Mouse (Mus musculus) c-Kit-positive CD71-positive TER-119-negative erythroid progenitor cells, embryonic 14.5 days (primary cell): ENCODE measurements around the gene Zfp36l3.
"Not testable (repeated sequence)": the region's sequence is repeated elsewhere in the genome, so short reads cannot be mapped to it uniquely, and the experiment has no call there.

Experiments used
- DNase-seq: peaks from one replicate; pipeline ENCODE4 v3.0.0-alpha.2; 2013; ENCODE audit warnings: low read depth

Gene Zfp36l3

DNA sequence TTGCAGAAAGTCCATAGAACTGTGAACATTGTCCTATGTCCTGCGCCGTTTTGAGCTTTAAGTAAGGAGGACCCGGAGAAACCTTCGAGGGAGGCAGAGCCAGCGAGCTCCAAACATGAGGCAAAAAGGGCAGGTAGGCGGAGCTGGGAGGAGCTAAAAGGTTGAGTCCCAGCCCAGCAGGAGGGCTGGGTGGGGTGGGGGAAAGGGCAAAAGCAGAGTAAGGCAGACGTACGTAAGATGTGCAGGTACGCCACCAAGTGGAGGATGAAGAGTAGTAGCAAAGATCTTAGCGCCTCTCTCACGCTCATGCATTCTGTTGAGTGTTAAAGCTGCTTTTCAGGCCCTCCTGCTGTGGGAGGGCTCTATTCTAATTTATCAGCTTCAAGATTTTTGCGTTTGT, at the start of gene Zfp36l3:
TSS of gene Zfp36l3 (minus strand) at position 119 of the 400 bp plus-strand sequence.
- no peak for DNase-seq

DNA sequence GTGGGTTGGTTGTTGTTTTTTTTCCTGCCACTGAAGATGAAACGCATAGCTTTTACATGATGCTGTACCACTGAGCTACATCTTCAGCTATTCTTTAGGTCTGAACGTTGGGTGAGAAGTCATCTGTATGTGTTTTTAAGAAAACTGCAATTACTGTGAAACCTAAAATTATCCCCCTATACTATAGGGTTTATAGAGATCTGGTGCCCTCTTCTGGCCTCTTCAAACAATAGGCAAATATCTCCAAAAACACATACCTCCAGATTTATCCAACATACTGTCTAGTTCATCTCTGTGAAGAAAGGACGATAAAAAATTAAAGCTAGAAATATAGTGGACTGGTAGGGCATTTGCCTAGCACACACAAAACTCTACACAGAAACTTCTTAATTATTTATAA, 22.9 kb upstream of the Zfp36l3 start:
- DNase-seq, result no peak

DNA sequence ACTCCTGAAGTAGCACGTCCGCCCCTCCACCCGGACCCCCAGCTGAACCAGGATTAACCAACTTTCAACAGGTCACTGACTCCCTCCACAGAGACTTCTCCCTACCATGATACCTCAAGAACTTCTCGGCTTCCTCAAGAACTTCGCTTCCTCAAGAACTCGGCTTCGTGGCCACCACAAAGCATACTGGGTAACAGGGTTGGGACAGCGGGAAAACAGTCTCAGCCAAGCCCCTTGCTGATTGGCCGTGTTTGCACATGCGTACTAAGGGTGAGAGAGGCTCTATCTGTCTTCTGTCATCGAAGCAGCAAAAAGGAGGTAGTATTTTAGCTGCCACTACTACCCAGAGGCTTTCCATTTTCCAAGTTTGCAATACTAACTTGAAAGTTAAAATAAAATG, 21.3 kb upstream of the Zfp36l3 start, which contains the start of gene Xlr:
TSS of gene Xlr (minus strand) at position 188 of the 400 bp plus-strand sequence.
- not testable (repeated sequence) for DNase-seq

DNA sequence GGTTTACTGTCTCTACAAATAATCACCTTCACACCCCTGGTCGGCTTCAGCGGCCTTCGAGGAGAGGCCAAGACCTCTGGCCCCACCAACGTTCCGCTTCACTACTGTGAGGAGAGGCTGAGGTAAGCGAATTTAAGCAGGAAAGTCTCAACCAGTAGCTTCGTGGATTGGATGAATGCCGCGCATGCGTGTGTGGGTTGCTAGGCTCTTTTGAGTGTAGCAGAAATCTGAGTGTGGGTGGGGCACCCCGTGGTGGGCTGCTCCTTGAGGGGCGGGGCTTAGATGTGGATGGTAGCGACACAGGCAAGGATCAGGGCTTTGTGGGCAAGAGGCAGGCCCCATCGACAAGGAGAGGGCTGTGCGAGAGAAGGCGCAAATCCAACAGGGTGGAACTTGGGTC, 18.5 kb downstream of the Zfp36l3 start, which contains the start of gene 1700013H16Rik:
TSS of gene 1700013H16Rik (minus strand) at position 96 of the 400 bp plus-strand sequence.
- DNase-seq, result no peak

DNA sequence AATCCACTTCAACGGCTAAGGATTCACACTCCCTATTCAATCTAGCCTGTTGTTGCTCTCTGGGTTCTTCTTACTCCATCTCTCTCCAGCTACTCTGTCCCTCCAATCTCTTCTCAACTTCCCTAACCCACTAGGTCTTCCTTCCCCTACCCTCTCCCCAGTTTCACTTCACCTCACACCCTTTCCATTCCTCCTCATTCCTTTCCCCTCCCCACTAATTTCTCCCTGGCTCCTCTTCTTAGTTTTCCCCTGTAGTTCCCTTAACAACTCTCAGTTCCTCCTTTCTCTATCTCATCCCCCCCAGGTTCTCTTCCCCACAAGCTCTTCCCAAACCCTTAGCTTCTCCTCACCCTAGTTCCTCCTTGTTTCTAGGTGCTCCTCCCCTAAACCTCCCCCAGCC, 23.3 kb downstream of the Zfp36l3 start:
- no peak for DNase-seq

DNA sequence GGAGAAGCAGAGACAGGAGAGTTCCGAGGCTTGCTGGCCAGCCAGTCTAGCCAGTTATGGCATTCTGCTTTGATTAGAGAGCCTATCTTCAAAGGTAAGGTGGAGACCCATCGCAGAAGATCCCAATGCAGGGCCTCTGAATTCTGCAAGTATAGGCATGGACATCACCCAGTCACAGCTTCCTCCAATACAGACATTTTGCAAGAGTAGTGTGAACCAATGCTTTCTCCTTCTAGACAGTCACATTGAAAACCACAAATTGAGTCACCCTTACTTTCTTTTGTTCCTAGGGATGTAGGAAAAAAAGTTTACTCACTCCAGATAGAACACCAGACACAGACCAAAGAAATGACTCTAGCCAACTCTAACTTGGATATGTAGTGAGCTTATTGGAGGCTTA, 47.2 kb downstream of the Zfp36l3 start:
- no peak for DNase-seq

DNA sequence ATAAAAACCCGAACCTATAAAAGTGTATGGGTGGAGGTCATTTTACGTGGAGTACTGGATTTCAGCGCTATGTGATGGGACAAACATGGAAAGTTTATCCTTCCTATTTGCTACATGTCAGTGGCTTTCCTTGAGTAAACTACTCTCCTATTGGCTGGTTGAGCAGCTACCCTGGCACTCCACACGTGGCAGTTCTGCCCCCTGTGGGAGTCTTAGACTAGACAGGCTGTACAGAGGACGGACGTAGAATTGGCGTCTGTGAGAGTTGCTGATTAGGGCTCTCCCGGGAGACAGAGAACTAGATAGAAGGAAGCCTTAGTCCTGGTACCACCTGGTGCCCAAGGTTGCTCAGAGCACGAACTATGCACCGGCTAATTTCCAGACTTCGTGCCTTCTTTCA, 51.6 kb downstream of the Zfp36l3 start, which contains the start of gene 4930502E18Rik:
TSS of gene 4930502E18Rik (plus strand) at position 231 of the 400 bp plus-strand sequence.
- no peak for DNase-seq
